Mouse (Mus musculus): ENCODE measurements at regions not wholly inside any gene's neighbourhood (a gene's known extent, or its start where the extent isn't known, plus 50 kb on each side); places are given as distances from the start of the nearest gene placed in this dataset.

GRCm38 (mm10) chr13:102576871-102577662, 116.3 kb upstream of the Cd180 start:
- no peak for DNase-seq (ENCODE audit: low spot score in 2 of 2)

DNA sequence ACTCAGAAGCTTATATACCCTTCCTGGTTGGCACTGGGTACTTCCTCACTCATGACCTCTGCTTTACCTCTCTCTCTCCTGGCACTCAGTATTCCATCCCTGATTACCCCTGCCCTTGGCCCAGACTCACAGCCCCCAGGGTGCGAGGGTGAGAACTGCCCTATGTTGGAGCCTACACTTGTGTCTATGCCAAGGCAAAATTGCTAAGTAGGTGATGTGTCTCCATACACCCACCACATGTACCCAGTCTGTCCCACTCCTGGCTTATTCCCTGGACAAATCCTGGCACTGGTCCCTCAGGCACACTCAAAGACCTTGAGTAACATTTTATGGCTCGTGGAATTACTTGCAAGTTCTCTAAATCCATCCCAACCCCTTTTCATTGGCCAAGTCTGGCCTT, 114.5 kb upstream of the Cd180 start:
- DNase-seq (ENCODE audit: low spot score in 2 of 2), result no peak

- no peak for DNase-seq (ENCODE audit: low spot score in 2 of 2)
These were observed 113.7 kb upstream of the Cd180 start for GRCm38 (mm10) chr13:102579638-102580037.

DNA sequence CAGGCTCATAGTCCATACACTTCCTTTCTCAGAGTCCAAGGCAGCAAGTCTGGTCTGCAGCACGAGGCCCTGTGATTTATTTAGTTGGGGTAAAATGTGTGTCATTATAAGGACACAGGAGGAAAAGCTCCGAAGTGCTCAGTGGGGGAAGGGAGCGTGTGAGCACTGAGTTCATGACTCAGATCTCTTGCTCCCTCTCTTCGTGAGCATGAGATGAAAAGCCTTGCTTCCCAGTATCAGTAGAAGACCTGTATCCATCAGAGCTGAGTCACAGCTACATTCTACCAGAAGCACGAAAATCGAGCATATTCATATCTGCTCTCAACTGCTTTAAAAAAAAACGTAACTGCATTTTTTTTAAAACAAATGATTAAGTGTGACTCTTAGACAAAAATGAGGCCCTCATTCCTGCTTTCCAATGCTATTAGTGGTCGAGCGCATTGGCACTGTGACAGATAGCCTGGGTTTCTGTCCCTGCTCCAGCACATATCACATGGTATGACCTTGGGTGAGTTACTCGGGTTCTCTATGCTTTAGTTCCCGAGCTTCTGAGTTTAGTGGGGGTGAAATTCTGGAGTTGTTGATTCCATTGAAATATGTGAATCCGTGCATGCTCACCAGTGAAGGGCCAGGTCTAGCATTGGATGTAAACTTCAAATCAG, 109.2 kb upstream of the Cd180 start:
- DNase-seq (ENCODE audit: low spot score in 2 of 2), result no peak

GRCm38 (mm10) chr13:102586215-102586614, 107.1 kb upstream of the Cd180 start:
- no peak for DNase-seq (ENCODE audit: low spot score in 2 of 2)

- peak; percentile 62 to 75 for DNase-seq (ENCODE audit: low spot score in 2 of 2)
These were observed 103.5 kb upstream of the Cd180 start for GRCm38 (mm10) chr13:102589680-102590435.

DNA sequence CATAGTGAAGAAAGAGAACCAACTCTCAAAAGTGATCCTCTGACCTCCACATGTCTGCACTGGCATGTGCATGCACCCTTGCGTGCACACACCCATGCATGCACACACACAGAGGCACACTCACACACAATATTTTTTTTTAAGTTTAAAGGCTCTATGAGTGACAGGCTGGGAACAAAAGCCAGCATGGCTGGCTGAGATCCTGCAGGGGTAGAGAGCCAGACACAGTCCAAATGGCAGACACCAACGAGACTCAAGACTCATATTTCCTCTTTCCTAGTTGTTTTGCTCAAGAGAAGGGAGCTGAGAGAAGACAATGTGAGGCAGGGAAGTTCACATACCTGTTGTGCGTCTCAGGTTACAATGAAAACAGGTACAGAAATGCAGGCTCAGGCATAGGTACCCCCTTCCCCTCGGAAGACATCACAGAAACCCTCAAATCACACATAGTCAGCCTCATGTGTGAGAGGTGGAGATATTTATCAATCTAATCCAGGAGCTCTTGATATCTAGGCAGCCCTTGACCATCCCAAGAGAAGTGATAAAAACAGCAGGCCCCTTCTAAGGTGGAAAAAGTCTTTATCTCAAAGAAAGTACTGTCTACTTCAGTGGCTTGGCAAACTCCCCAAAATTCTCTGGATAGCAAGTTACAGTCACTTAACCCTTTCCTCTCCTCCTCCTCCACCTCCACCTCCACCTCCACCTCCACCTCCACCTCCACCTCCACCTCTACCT, 101.4 kb upstream of the Cd180 start:
- no peak for DNase-seq (ENCODE audit: low spot score in 2 of 2)

GRCm38 (mm10) chr13:102593405-102594200, 99.8 kb upstream of the Cd180 start:
- peak; percentile 79 to 90 for DNase-seq (ENCODE audit: low spot score in 2 of 2)

DNA sequence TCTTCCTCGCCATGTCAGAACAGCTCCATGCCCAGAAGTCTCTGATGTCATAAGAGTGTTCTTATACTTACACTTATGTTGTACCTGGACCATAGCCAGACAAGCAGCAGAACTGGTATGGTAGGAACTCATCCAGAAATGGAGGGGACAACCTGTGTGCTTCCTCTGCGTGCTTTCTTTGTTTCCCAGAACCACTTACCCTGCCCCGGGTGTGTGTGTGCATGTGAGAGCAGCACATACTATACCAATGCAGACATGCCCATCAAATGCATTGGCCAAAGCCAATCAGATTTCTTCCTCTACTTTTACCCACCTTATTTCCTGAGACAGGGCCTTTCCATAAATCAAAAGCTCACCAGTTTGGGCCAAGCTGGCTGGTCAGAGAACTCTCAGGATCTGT, 99.2 kb upstream of the Cd180 start:
- no peak for DNase-seq (ENCODE audit: low spot score in 2 of 2)

- DNase-seq (ENCODE audit: low spot score in 2 of 2), result peak; percentile 39 to 65
These were observed 97.8 kb upstream of the Cd180 start for GRCm38 (mm10) chr13:102595602-102596001.

DNA sequence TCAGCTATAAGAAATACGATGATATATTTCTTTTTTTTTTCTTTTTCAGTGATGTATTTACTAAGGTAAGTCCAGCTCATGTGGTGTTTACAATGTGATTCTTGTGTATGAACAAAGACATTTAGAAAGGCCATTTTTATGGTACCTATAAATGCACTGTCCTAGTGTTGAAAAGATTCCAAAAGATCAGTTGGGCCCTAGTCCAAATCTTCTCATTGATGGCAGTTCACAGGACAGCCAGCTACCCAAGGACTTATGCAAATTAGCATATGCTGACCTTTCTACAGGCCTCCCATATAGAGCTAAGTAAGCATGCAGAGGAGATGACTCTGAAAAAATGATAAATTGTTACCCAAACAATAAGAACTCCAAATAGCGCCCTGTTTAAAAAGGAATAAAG, 97.3 kb upstream of the Cd180 start:
- no peak for DNase-seq (ENCODE audit: low spot score in 2 of 2)

- DNase-seq (ENCODE audit: low spot score in 2 of 2), result no peak
These were observed 95.2 kb upstream of the Cd180 start for GRCm38 (mm10) chr13:102598181-102598580.

GRCm38 (mm10) chr13:102599602-102600001, 93.8 kb upstream of the Cd180 start:
- DNase-seq (ENCODE audit: low spot score in 2 of 2), result no peak

DNA sequence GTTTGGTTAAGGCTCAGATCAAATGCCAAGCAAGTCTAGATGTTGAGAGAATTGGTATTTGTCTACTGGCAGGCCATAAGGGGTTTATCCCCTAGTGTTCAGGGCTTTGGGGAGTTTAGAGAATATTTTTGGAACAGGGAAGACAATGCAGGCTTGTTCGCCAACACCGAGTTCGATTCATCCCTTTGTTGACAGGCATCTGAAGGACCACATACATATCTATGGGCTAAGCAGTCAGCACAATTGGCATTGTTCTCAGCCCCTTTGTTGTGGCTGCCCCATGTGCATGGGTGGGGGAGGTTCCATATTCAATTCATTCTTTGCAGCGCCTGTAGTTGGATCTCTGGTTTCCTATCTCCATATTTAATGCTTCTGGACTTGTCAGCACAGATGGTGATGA, 93.3 kb upstream of the Cd180 start:
- DNase-seq (ENCODE audit: low spot score in 2 of 2), result no peak

- no peak for DNase-seq (ENCODE audit: low spot score in 2 of 2)
These were observed 68.9 kb upstream of the Cd180 start for GRCm38 (mm10) chr13:102624461-102624860.

- DNase-seq (ENCODE audit: low spot score in 2 of 2), result peak; percentile 89 to 92
These were observed 68.1 kb upstream of the Cd180 start for GRCm38 (mm10) chr13:102625171-102625835.

- DNase-seq (ENCODE audit: low spot score in 2 of 2), result no peak
These were observed 67.5 kb upstream of the Cd180 start for GRCm38 (mm10) chr13:102625836-102626340.

DNA sequence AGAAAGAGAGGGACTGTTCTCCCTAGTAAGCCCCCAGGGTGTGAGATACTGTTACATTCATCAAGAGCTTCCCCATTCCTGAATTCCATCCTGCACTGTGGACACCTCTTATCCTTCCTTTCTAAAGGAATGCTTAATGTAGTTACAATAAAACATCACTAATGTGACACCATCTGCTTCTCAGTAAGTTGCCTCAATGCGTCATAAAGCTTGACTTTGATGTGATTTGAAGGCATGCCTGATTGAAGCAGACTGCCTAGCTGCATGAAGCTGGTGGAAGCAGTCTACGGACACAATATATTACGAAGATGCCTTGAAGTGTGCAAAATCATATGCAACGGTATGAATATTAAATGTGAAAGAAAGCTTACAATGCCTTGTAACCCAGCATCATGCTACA, 65.6 kb upstream of the Cd180 start:
- no peak for DNase-seq (ENCODE audit: low spot score in 2 of 2)

- no peak for DNase-seq (ENCODE audit: low spot score in 2 of 2)
These were observed 64.2 kb upstream of the Cd180 start for GRCm38 (mm10) chr13:102629176-102629575.

- no peak for DNase-seq (ENCODE audit: low spot score in 2 of 2)
These were observed 59.0 kb upstream of the Cd180 start for GRCm38 (mm10) chr13:102634236-102634957.
